Mouse (Mus musculus): ENCODE results near the gene Rps8. TPM values are rescaled to one million over a fixed set of nuclear protein-coding genes. Genes with fewer than 3 reads are reported as not detected.

Rps8 gene
- polyA plus RNA-seq, 1 experiment: 534 TPM

GRCm38 (mm10) chr4:117148815-117149214, 7.2 kb downstream of the Rps8 start:
- WGBS: 75% methylated on average over 24 of the region's 24 CpGs
- Histone ChIP-seq H3K27me3 (replicated peaks; ENCODE audit: control insufficient read depth, insufficient read depth, low read length) (no peaks in the 10 kb centered on the region), H3K4me3 (ENCODE audit: insufficient read depth, low read depth, low read length) (no peak overlapping the region), H3K36me3 (ENCODE audit: control insufficient read depth, insufficient read depth, low read length) (peaks cover 8% of the 10 kb centered on the region; the same call in 1 of the 2 replicates), H3K27ac (ENCODE audit: insufficient read depth, low read depth, low read length) (no peak overlapping the region), H3K4me1 (ENCODE audit: control insufficient read depth, insufficient read depth, low read length) (no peaks in the 10 kb centered on the region)
- TF ChIP-seq POLR2A (IDR thresholded peaks at IDR 0.05; ENCODE audit: low read depth, low read length) (no peak), CTCF (conservative IDR thresholded peaks at IDR 0.05; ENCODE audit: insufficient read depth, insufficient read length, low read depth, low read length) (no peak)
- no peak for DNase-seq

DNA sequence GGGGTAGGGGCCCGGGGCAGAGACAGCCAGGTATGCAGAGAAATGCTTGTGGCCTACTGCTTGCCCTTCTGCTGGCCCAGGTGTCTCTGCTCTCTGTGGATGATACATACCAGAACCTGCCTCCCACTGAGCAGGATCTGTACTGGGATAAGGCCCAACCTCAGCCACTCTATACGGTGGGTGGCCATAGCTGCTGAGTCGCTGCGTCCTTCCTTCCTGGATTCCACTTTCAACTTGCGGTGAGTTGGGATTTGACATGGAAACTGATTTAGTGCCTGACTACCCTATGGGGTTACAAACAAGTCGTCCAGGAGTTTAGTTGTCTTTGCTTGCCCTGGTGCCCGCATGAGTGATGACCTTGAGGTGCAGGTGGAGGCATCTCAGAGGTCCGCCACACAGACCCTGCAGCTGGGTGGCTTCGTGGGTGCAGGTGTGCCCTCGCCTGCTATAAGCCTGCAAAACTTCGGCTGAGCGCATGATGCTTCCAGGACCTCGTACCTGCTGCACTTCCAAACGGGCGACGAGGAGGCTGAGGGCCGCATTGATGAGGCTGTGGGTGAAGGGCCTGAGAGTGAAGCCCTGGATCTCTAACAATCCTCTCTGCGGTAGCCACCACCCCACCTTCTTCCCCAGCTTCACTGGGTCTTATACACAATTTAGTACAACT, 7.9 kb downstream of the Rps8 start:
- Histone ChIP-seq H3K36me3 (ENCODE audit: control insufficient read depth, insufficient read depth, low read length) (peaks cover 8% of the 10 kb centered on the region; the same call in 1 of the 2 replicates), H3K4me1 (ENCODE audit: control insufficient read depth, insufficient read depth, low read length) (no peaks in the 10 kb centered on the region), H3K27me3 (replicated peaks; ENCODE audit: control insufficient read depth, insufficient read depth, low read length) (no peaks in the 10 kb centered on the region), H3K27ac (ENCODE audit: insufficient read depth, low read depth, low read length) (no peak overlapping the region), H3K4me3 (ENCODE audit: insufficient read depth, low read depth, low read length) (no peak overlapping the region)
- WGBS: 74% methylated on average over 18 of the region's 18 CpGs
- TF ChIP-seq CTCF (conservative IDR thresholded peaks at IDR 0.05; ENCODE audit: insufficient read depth, insufficient read length, low read depth, low read length) (no peak), POLR2A (IDR thresholded peaks at IDR 0.05; ENCODE audit: low read depth, low read length) (no peak)
- DNase-seq: no peak

DNA sequence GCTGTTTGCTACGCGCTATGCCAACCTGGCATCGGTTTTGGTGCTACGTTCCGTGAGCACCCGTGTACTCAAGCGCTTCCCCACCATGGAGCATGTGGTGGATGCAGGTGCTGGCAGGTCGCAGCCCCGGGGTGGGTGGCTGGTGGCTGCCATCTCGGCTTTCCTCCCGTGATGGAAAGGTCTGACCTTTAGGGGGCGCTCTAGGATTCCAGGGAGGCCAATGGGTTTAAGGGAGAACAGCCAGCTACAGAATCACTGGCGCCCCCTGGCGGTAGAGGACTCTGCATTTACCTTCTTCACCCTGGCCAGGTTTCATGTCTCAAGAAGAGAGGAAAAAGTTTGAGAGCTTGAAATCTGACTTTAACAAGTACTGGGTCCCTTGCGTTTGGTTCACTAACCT, 9.9 kb downstream of the Rps8 start:
- WGBS: 35% methylated on average over 15 of the region's 15 CpGs
- TF ChIP-seq POLR2A (IDR thresholded peaks at IDR 0.05; ENCODE audit: low read depth, low read length): no peak
- peak; percentile 88 for TF ChIP-seq CTCF (conservative IDR thresholded peaks at IDR 0.05; ENCODE audit: insufficient read depth, insufficient read length, low read depth, low read length)
- Histone ChIP-seq H3K36me3 (ENCODE audit: control insufficient read depth, insufficient read depth, low read length) (no peaks in the 10 kb centered on the region; the same call in 1 of the 2 replicates), H3K4me1 (ENCODE audit: control insufficient read depth, insufficient read depth, low read length) (no peaks in the 10 kb centered on the region), H3K27ac (ENCODE audit: insufficient read depth, low read depth, low read length) (no peak overlapping the region), H3K4me3 (ENCODE audit: insufficient read depth, low read depth, low read length) (no peak overlapping the region), H3K27me3 (replicated peaks; ENCODE audit: control insufficient read depth, insufficient read depth, low read length) (no peaks in the 10 kb centered on the region)
- DNase-seq: peak; percentile 91

DNA sequence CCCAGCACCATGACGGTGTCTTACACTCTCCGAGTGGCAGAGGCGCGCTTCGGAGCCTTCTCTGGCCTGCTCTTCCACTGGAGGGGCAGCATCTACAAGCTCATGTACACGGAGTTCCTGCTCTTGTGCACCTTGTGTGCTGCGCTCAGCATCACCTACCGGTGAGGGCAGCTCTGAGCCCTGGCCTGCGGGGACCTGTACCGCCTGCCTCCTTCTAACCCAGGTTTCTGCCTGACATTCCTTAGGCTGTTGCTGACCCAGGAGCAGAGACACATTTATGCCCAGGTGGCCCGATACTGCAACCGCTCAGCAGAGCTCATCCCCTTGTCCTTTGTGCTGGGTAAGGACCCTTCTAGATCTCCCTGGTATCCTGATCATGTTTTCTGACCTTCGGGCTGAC, 10.8 kb downstream of the Rps8 start:
- Histone ChIP-seq H3K27ac (ENCODE audit: insufficient read depth, low read depth, low read length) (no peak overlapping the region), H3K36me3 (ENCODE audit: control insufficient read depth, insufficient read depth, low read length) (no peaks in the 10 kb centered on the region; the same call in 1 of the 2 replicates), H3K4me1 (ENCODE audit: control insufficient read depth, insufficient read depth, low read length) (no peaks in the 10 kb centered on the region), H3K27me3 (replicated peaks; ENCODE audit: control insufficient read depth, insufficient read depth, low read length) (no peaks in the 10 kb centered on the region), H3K4me3 (ENCODE audit: insufficient read depth, low read depth, low read length) (no peak overlapping the region)
- TF ChIP-seq POLR2A (IDR thresholded peaks at IDR 0.05; ENCODE audit: low read depth, low read length): no peak
- no peak for TF ChIP-seq CTCF (conservative IDR thresholded peaks at IDR 0.05; ENCODE audit: insufficient read depth, insufficient read length, low read depth, low read length)
- 75% methylated on average over 13 of the region's 13 CpGs for WGBS
- DNase-seq: no peak

DNA sequence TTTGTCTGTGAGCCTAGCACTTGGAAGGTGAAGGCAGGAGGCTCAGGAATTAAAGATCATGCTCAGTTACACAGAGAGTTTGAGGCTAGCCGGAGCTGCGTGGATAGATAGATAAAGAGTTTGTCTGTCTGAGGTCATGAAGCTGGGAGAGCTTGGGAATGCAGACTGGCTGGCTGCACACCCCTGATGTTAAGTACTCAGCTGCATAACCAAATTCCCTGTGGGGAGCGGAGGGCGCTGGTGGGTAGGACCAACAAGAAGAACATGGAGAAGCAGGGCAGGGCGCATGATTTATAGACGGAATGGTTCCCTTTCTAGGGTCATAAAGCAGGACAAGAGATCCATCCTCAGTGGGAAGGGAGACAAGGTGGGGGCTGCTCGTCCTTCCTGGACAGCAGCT, 13.0 kb downstream of the Rps8 start:
- peaks cover 3% of the 10 kb centered on the region; the same call in 1 of the 2 replicates for H3K4me1 ChIP-seq (ENCODE audit: control insufficient read depth, insufficient read depth, low read length)

GRCm38 (mm10) chr4:117140613-117141012, 15.4 kb downstream of the Rps8 start:
- 38% methylated on average over 4 of the region's 4 CpGs for WGBS
- no peak for TF ChIP-seq CTCF (conservative IDR thresholded peaks at IDR 0.05; ENCODE audit: insufficient read depth, insufficient read length, low read depth, low read length)
- no peak for TF ChIP-seq POLR2A (IDR thresholded peaks at IDR 0.05; ENCODE audit: low read depth, low read length)
- no peak overlapping the region for H3K4me3 ChIP-seq (ENCODE audit: insufficient read depth, low read depth, low read length)
- DNase-seq: no peak
- no peak overlapping the region for H3K27ac ChIP-seq (ENCODE audit: insufficient read depth, low read depth, low read length)
- H3K4me1 ChIP-seq (ENCODE audit: control insufficient read depth, insufficient read depth, low read length): peaks cover 3% of the 10 kb centered on the region; the same call in 1 of the 2 replicates
- no peaks in the 10 kb centered on the region for H3K36me3 ChIP-seq (ENCODE audit: control insufficient read depth, insufficient read depth, low read length)
- H3K27me3 ChIP-seq (replicated peaks; ENCODE audit: control insufficient read depth, insufficient read depth, low read length): no peaks in the 10 kb centered on the region

More for the DNA sequence above, 13.0 kb downstream of the Rps8 start:
- H3K4me3 ChIP-seq (ENCODE audit: insufficient read depth, low read depth, low read length): no peak overlapping the region
- no peak for DNase-seq
- H3K36me3 ChIP-seq (ENCODE audit: control insufficient read depth, insufficient read depth, low read length): no peaks in the 10 kb centered on the region
- TF ChIP-seq CTCF (conservative IDR thresholded peaks at IDR 0.05; ENCODE audit: insufficient read depth, insufficient read length, low read depth, low read length) (no peak), POLR2A (IDR thresholded peaks at IDR 0.05; ENCODE audit: low read depth, low read length) (no peak)
- no peak overlapping the region for H3K27ac ChIP-seq (ENCODE audit: insufficient read depth, low read depth, low read length)
- H3K27me3 ChIP-seq (replicated peaks; ENCODE audit: control insufficient read depth, insufficient read depth, low read length): no peaks in the 10 kb centered on the region
- 54% methylated on average over 7 of the region's 7 CpGs for WGBS

- no peaks in the 10 kb centered on the region for H3K27me3 ChIP-seq (replicated peaks; ENCODE audit: control insufficient read depth, insufficient read depth, low read length)
- WGBS: 0% methylated on average over 2 of the region's 2 CpGs
- DNase-seq: peak; percentile 82
- H3K27ac ChIP-seq (ENCODE audit: insufficient read depth, low read depth, low read length): no peak overlapping the region
- TF ChIP-seq POLR2A (IDR thresholded peaks at IDR 0.05; ENCODE audit: low read depth, low read length): no peak
- peak; percentile 77 for TF ChIP-seq CTCF (conservative IDR thresholded peaks at IDR 0.05; ENCODE audit: insufficient read depth, insufficient read length, low read depth, low read length)
- no peaks in the 10 kb centered on the region for H3K36me3 ChIP-seq (ENCODE audit: control insufficient read depth, insufficient read depth, low read length)
- H3K4me3 ChIP-seq (ENCODE audit: insufficient read depth, low read depth, low read length): no peak overlapping the region
- peaks cover 12% of the 10 kb centered on the region; the same call in 1 of the 2 replicates for H3K4me1 ChIP-seq (ENCODE audit: control insufficient read depth, insufficient read depth, low read length)
Measured at GRCm38 (mm10) chr4:117139217-117139612, 16.8 kb downstream of the Rps8 start.

All from kidney, adult 2 months (tissue).